Mouse (Mus musculus) gastrocnemius, postnatal 14 days (tissue): Measurements from ENCODE around the gene Ropn1. TPM values are rescaled to one million over a fixed set of nuclear protein-coding genes. Genes with fewer than 3 reads are reported as not detected.
"Not testable (repeated sequence)": the region's sequence is repeated elsewhere in the genome, so short reads cannot be mapped to it uniquely, and the experiment has no call there.

ENCODE experiments used
- DNase-seq: peaks from one replicate; pipeline ENCODE4 v3.0.0; 2021; ENCODE audit warnings: mixed read lengths
- intact Hi-C: fragments of 180-260 bp; cut with DNase I; formaldehyde crosslinking; loops from one replicate; pipeline ENCODE4 v1.15.1; 2025; ENCODE audit warnings: low total_unique reads
- long read RNA-seq, 2 experiments: library from polyadenylated mRNA; stranded (forward); transcript quantifications; one replicate each; pipeline ENCODE4 v2.0.0; 2021
- total RNA-seq, 2 experiments: library from RNA; stranded (reverse); gene quantifications; 2 replicates each; pipeline ENCODE4 v1.2.3; 2021

Ropn1 gene
- not detected for total RNA-seq
- long read RNA-seq, experiment 1: 0 reads
- long read RNA-seq, experiment 2: 0 reads

DNA sequence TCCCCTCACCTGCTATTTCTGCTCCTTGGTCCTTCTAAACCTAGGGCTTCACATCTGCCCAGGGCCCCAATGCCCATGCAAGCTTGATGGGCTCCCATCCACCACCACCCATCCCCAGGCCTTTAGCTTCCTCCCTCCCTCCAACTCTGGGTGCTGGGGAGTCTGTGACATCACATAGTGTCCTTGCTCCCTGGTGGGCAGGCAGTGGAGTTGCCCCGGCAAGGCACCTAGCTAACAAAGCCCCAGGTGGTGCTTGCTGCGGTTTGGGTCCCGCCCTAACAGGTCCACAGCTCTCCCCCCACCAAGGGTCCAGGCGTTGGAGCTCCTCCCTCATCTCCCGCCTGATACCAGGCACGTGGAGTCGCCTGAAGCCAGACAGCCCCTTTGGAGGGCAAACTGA, at the start of gene Ropn1:
Ropn1 (plus strand) TSS at position 301 of the 400 bp plus-strand sequence.
- DNase-seq: no peak
- intact Hi-C loops: no loop called here

DNA sequence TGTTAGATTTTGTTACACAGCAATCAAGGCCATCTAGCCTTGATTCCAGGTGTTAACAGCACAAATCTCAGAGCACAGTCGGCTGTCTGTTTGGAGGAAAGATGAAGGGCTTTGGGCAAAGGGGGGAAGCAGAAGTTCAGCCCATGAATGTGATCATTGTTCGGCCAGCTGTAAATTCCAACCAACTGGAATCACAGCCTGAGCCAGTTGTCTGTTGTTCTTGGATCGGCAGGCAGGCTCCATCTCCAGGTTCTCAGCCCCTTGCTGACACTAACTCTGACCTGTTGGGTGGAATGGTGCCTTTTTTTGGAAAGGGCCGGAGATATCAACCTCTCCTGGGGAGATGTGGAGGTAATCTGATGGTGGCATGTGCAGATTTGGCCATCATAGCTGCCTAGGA, 47.8 kb upstream of the Ropn1 start:
- no peak for DNase-seq

GRCm38 (mm10) chr16:34603076-34603475, 46.6 kb upstream of the Ropn1 start:
- DNase-seq: no peak
- intact Hi-C loops: loop anchor here (10.0 kb wide), 2 partner anchors 258 to 298 kb away; no protein-coding TSS in a partner anchor

More for the DNA sequence above, 47.8 kb upstream of the Ropn1 start:
- intact Hi-C loops: loop anchor here (10.0 kb wide), 2 partner anchors 257 to 297 kb away; no protein-coding TSS in a partner anchor

GRCm38 (mm10) chr16:34603854-34604253, 45.9 kb upstream of the Ropn1 start:
- intact Hi-C loops: loop anchor here (10.0 kb wide), 2 partner anchors 259 to 299 kb away; no protein-coding TSS in a partner anchor
- no peak for DNase-seq

GRCm38 (mm10) chr16:34605679-34606078, 44.0 kb upstream of the Ropn1 start:
- peak; percentile 21 for DNase-seq
- intact Hi-C loops: loop anchor here (10.0 kb wide), 2 partner anchors 261 to 301 kb away; no protein-coding TSS in a partner anchor

GRCm38 (mm10) chr16:34610137-34610536, 39.6 kb upstream of the Ropn1 start:
- no peak for DNase-seq
- intact Hi-C loops: no loop called here

- DNase-seq: no peak
- intact Hi-C loops: no loop called here
Observed at GRCm38 (mm10) chr16:34614021-34614420, 35.7 kb upstream of the Ropn1 start.

- intact Hi-C loops: no loop called here
- peak; percentile 24 for DNase-seq
Observed at GRCm38 (mm10) chr16:34627591-34627990, 22.1 kb upstream of the Ropn1 start.

DNA sequence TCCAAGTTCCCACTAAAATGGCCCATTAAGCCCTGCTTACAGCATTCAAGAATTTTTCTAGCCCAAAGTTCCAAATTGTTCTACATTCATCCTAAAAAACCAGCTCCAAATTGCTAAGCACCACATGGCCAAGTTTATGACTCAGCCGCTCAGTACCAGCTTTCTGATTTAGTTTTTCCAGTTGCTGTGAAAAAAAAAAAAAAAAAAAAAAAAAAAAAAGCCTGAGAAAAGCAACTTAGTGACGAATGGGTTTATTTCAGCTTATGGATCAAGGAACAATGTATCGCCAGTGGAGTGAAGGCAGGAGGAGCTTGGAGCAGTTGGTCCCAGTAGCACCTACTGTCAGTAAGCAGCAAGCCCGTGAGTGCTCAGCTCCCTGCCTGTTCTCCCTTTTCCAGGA, 21.3 kb upstream of the Ropn1 start:
- no peak for DNase-seq
- intact Hi-C loops: no loop called here

DNA sequence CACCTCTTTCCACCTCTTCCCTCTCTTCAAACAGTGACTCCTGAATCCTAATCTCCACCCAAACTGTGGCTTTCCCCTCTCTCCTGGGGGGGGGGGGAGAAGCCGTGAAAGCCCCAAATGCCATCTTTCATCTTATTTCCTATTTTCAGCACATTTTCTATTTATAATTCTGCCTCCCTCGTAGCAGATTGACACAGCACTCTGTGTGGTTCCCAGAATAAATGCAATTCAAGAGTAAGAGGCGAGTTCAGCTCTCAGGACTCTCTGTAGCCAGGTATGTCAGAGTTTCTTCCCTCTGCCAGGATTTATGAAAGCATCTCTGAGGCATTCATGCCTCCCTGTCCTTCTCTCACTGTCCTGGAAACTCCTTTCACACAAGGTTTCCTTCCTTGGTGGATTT, 14.2 kb upstream of the Ropn1 start:
- no peak for DNase-seq
- intact Hi-C loops: no loop called here

- intact Hi-C loops: no loop called here
- no peak for DNase-seq
Observed at GRCm38 (mm10) chr16:34643511-34644259, 6.0 kb upstream of the Ropn1 start.

- intact Hi-C loops: no loop called here
Observed at GRCm38 (mm10) chr16:34653023-34653422, 3.3 kb downstream of the Ropn1 start.

DNA sequence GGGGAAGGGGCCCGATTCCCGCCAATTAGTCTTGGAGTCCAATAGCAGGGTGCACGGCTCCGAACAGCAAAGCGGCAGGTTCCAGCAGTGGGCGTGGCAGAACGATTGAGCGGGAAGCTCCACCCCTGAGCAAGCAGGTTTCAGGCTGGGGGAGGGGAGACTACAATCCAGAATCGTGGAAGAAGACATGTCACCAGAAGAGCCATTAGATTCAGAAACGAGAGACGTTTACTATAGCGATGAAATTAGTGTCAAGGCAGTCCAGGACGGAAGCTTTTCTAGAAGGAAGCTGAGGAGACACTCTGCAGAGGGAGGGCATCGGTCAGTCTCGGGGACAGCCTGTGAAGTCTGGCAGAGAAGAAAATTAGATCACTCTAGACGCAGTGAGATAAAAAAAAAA, 7.8 kb downstream of the Ropn1 start:
- DNase-seq, intact Hi-C loops: not testable (repeated sequence)

More at GRCm38 (mm10) chr16:34653023-34653422, 3.3 kb downstream of the Ropn1 start:
- no peak for DNase-seq

DNA sequence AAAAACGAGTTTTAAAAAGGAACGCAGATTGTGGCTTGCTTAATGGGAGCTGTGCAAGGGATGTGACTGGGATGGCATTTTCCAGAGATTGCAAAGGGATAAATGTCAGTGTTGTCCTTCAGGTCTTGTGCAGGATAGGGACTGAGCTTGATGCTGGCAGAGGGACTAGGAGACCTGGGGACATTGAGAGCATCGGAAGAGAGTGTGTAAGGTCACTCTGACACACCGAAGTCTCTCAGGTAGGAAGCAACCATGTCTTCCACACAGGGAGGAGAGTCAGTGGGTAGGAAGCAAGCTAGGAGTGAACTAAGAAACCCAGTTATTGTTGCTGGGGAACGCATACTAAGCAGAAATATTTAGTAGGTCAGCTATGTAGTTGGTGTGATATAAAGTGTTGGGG, 8.3 kb downstream of the Ropn1 start:
- DNase-seq: no peak
- intact Hi-C loops: no loop called here

DNA sequence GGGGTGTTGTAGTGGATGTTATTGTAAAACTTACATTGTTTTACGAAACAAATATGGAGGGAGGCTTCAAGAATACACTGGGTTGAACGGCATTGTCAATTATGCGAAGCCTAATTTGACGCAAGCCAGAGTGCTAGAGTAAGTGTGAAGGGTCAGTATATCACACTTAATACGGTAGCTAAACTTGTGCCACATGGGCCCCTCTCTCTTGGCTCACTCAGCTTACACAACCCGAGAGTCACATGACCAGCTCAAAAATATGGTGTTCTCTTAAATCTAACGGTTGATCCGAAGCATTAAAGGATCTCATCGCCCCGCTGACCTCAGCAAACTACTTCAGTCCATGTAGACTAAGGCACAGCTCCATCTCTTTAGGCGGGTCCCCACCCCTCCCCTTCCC, 8.7 kb downstream of the Ropn1 start:
- no peak for DNase-seq
- intact Hi-C loops: no loop called here

- intact Hi-C loops: no loop called here
- no peak for DNase-seq
Observed at GRCm38 (mm10) chr16:34664553-34664952, 14.8 kb downstream of the Ropn1 start.

- DNase-seq: peak; percentile 67
- intact Hi-C loops: loop anchor here (5.0 kb wide), 1 partner anchor 35 kb away; no protein-coding TSS in a partner anchor
Observed at GRCm38 (mm10) chr16:34667031-34667726, 17.5 kb downstream of the Ropn1 start.

DNA sequence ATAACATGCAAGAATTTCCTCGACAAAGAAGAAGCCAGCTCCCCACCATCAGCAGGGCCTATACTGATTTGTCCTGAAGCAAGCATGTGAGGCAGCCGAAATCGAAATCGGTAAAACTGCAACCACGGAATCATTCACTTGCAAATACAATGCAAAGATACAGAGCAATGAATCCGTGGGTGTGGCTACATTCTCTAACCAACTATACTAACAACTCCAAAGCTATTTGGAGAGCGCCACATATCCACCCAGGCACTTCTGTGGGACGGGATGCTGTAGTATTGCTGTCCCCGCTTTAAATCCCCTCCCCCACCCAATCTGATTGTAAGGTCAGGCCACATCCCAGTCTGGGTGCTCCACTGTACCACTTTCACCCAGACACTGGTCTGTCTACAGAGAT, 18.6 kb downstream of the Ropn1 start:
- intact Hi-C loops: loop anchor here (5.0 kb wide), 1 partner anchor 34 kb away; no protein-coding TSS in a partner anchor
- no peak for DNase-seq

- no peak for DNase-seq
- intact Hi-C loops: no loop called here
Observed at GRCm38 (mm10) chr16:34671966-34672365, 22.2 kb downstream of the Ropn1 start.

DNA sequence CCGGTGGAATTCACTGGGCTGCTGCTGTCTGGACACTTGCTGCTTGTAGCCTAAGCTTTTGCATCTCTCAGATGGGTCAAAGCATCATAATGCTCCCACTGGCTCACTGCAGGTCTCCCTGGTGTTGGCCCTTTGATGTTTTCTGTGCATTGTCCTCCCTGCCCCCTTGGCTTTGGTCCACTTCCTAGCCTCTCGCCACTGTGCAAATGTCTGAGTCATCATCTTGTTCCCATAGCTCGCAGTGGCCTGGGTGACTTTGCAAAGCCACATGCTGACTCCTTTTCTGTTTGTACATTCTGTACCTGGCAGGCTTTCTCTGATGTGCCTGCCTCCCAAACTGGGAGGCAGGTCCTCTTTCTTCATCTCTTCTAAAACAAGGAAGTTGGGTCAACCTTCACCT, 23.1 kb downstream of the Ropn1 start:
- intact Hi-C loops: no loop called here
- no peak for DNase-seq
